Mouse (Mus musculus) spleen, postnatal 14 days (tissue): ENCODE results near the gene Hoxa1.

Source experiments
- DNase-seq, 2 experiments: peaks; one replicate each; pipeline ENCODE4 v3.0.0; 2021 to 2022; ENCODE audit warnings: low spot score in 2 of 2

Gene Hoxa1

GRCm38 (mm10) chr6:52158276-52159051 lies at the start of gene Hoxa1:
TSS of gene Hoxa1 (minus strand) at chr6:52158317.
- peak in 1 of 2 experiments; percentile 33 for DNase-seq

DNA sequence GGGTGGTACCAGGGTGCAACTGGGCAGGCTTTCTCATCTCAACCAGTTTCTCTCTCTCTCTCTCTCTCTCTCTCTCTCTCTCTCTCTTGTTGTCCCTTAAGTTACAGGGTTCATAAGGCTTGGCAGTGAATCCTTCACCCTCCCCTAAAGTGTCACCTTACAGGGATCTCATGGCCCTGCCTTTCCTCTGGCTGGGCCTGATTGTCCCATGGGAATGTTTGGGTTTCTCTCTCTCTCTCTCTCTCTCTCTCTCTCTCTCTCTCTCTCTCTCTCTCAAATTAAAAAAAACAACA lies 49.5 kb upstream of the Hoxa1 start:
- no peak for DNase-seq

DNA sequence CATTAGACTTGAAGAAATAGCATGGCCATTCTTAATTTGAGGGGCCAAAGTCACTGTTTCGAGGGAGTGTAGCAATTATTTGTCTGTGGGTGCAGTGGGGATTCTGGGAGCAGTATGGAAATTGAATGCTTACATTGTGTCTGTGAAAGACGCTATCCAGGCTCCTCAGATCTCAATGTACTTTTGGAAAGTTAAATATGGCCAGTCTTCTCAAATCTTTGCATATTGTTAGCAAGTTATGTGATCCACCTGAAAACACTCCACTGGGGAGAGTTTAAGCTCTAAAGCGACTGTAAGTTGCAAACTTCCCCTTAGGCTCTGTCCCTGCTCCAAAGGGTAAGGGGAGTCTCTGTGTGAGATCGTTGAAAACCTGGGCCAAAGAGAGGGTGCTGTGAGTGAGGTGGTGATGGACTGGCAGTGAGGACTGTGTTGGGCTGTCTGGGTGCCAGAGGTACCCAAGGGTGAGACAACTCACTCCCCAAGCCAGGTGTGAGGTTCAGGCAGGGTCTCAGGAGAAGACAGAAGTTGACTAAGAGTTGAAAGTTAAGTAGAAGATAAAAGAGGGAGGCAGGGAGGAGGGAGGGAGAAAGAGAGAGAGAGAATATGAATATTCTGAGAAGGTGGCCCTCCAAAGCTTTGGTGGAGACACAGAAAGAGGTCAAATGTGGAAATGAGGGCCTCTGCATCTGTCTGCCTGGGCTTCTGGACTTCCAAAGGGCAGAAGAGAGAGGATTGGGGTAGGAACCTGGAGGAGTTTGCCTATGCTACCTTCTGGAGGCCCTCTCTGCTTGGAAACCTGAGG lies 49.0 kb upstream of the Hoxa1 start:
- no peak for DNase-seq

DNA sequence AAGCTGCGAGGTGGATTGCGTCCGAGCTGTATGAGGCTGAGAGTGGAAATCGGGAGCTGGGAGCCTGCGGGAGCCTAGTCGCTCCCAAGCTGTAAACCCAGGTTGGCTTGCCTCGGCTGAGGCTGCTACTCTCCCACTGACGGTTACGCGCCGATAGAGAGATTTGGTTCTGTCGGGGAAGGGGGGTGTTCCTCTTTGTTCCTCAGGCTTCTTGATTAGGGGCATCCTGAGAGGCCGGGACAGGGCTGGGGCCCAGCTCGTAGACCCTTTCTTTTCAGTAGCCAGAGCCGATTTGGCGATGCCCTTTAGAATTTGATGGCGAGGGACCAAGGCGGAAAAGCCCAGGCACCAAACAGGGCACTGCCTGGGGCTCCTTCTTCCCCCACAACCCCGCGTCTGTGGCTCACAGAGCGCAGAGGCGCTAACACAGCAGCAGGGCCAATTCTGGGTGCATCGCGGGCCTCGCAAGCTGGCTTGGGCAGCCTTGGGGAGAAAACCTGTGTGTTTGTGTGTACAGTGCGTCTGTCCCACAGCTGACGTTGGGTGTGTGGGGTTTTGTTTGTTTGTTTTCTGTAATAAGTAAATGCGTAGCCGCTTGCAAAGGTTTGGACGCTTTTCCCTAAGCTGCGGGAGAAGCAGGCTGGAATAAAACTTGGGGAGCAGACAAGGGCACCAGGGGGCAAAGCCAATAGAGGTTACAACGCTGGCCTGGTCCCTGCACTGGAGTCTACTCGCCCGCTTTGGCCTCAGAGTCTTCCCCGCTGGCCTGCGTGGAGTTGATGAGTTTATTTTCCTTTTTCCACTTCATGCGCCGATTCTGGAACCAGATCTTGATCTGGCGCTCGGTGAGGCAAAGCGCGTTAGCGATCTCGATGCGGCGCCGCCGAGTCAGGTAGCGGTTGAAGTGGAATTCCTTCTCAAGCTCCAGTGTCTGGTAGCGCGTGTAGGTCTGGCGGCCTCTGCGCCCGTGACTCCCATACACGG lies 47.8 kb upstream of the Hoxa1 start:
- no peak for DNase-seq

DNA sequence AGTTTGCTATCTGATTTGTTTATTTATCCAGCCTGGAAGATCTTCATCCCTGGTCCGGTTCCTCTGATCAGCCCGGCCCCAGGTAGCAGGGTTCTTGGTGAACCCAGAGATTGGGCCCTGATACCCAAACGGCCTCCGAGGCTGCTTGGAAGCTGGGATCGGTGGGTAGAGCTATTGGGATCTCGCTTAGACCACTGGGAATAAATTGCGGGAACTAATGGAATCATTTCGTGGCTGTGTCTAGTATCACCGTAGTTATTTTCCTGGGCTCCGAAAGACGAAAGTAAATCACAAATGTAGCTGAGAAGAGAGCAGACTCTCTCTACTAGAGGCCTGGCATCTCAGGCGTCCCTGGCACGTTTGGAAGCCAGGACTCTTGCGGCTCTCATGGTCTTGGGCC lies 47.1 kb upstream of the Hoxa1 start:
- DNase-seq = no peak

- no peak for DNase-seq
Observed at GRCm38 (mm10) chr6:52204050-52204752, 46.1 kb upstream of the Hoxa1 start, which contains the start of gene Hoxa5. TSS of gene Hoxa5 (minus strand) at chr6:52204587.

- DNase-seq = no peak
Observed at GRCm38 (mm10) chr6:52203371-52204049, 45.4 kb upstream of the Hoxa1 start.

DNA sequence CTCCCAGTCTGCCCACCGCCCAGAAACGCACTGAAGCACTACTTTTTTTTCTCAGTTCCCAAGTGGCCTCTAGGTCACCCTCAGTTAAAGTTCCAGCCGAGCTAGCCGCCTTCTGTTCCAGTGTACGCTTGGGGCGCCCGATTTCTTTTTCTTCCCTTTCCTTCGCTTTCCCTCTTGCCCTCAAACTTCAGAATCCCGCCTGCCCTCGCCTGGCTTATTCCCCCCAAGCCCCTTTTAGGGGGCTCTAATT lies 44.9 kb upstream of the Hoxa1 start:
- no peak for DNase-seq

DNA sequence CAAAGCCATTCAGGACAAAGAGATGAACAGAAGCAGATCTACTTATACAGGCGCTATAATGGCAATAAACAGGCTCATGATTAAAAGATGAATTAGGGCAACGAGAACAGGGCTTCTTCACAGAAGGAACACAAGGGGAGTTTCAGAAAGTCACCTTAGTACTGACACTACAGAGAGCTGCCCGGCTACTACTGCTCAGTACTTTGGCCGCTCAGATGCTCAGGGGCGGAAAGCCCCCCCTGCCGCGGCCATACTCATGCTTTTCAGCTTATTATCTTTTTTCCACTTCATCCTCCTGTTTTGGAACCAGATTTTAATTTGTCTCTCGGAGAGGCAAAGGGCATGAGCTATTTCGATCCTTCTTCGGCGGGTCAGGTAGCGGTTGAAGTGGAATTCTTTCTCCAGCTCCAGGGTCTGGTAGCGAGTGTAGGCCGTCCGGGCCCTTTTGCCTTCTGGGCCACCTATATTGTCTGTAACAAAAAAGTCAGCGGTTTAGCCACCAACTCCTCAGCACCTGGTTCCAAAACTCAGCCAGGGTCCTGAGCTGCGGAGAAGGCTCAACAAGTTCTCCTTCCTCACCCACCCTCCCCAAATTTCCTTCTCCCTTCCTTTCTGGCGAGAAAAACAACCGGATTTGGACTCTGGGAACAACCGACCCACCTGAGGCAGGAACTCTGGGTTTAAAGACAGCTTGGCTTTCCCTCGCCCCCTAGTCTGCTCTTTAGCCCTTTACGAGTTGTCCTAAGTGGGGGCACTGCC lies 44.4 kb upstream of the Hoxa1 start:
- no peak for DNase-seq

DNA sequence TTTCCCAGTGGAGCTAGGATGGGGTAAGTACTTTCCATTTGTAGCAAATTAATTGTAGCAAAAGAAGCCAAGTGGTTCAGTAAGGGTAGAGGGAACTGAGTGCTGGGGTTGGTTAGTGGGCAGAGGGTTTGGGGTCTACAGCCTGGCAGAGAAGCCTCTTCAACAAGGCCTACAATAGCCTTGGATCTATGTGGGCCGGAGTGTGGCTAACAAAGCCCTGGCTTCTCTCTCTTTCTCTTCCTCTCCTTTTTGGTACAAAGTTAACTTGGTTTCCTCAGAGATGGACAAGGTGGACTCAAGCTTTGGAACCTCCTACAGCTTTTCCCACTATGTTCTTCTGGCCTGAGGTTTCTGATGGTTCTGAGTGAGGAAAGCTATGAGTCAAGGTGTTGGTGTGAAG lies 43.2 kb upstream of the Hoxa1 start:
- no peak for DNase-seq

- DNase-seq = no peak
Observed at GRCm38 (mm10) chr6:52200751-52201250, 42.7 kb upstream of the Hoxa1 start.

DNA sequence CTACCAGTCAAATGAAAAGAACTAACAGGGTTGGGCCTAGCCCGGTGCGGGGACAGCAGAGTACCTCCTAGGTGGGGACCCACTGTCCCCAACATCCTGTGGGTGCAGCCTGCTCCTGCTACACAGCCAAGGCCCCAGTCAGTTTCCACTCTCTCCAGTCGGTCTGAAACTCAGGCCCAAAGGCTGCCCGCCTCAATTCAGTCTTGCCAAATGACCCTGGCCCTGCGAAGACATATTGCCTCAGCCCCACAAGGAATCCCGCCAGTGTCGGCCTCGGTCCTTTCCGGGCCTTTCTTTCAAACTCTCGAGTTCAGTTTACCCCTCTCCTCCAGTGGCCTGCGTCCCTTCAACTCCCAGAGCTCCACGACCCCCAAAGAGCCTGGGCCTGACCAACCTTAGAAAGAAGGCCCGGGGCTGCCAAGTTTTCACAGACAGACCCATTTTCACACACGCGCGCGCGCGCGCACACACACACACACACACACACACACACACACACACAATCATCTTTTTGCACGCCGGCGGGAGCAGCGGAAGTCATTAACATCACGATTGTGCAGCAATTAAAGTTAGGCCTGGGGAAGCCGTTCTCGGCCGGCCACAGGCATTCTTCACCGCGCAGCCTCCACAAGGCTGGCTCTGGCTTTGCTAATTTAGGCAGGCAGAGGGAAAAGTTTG lies 42.1 kb upstream of the Hoxa1 start:
- no peak for DNase-seq

GRCm38 (mm10) chr6:52197271-52197670 lies 39.2 kb upstream of the Hoxa1 start:
- DNase-seq = no peak

GRCm38 (mm10) chr6:52196811-52197210 lies 38.7 kb upstream of the Hoxa1 start:
- DNase-seq = no peak

GRCm38 (mm10) chr6:52194690-52195089 lies 36.6 kb upstream of the Hoxa1 start:
- no peak for DNase-seq

GRCm38 (mm10) chr6:52191860-52192550 lies 33.9 kb upstream of the Hoxa1 start:
- peak; percentile 56 to 73 for DNase-seq

- DNase-seq = no peak
Observed at GRCm38 (mm10) chr6:52190906-52191810, 33.0 kb upstream of the Hoxa1 start, which contains the start of gene Hoxa4. TSS of gene Hoxa4 (minus strand) at chr6:52191753.

DNA sequence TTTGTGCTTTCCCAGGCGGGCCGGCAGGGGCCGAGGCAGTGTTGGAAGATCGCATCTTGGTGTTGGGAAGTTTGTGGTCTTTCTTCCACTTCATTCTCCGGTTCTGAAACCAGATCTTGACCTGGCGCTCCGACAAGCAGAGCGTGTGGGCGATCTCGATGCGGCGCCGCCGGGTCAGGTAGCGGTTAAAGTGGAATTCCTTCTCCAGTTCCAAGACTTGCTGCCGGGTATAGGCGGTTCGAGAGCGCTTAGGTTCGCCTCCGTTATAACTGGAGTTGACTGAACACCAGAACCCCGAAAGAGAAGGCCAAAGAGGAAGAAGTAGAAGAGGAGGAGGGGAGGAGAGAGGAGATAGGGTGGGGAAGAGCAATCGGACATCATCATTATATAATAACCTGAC lies 32.3 kb upstream of the Hoxa1 start:
- DNase-seq = no peak
